Mouse (Mus musculus): ENCODE measurements around the gene Gramd1b.

The Gramd1b gene

DNA sequence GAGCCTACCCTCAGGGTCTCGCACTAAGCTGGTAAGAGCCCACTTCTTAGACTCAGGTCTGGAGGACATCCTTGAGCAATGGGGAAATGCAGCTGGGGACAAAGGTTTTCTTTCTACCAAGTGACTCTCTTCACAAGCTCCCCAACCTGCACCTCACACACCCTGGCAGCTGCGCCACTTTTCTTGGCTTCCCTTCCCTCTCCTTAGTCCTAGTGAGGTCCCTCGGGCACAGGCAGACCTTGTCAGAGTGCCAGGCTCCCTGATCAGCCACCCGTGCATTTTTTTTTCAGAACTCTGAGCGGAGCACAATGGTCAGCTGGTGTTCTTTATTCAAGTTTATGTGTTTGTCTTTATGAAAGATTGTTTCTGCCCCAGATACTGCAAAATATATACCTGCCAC lies 194.5 kb downstream of the Gramd1b start:
- no peak for DNase-seq (ENCODE audit: low read depth, low spot score)

- DNase-seq (ENCODE audit: low read depth, low spot score): no peak
These were observed 196.6 kb downstream of the Gramd1b start for GRCm38 (mm10) chr9:40334617-40335016.

- DNase-seq (ENCODE audit: low read depth, low spot score): peak; percentile 93
These were observed 197.4 kb downstream of the Gramd1b start for GRCm38 (mm10) chr9:40333649-40334396.

- no peak for DNase-seq (ENCODE audit: low read depth, low spot score)
These were observed 198.2 kb downstream of the Gramd1b start for GRCm38 (mm10) chr9:40332731-40333648.

- DNase-seq (ENCODE audit: low read depth, low spot score): peak; percentile 35
These were observed 198.9 kb downstream of the Gramd1b start for GRCm38 (mm10) chr9:40332326-40332725.

- peak; percentile 33 for DNase-seq (ENCODE audit: low read depth, low spot score)
These were observed 199.5 kb downstream of the Gramd1b start for GRCm38 (mm10) chr9:40331411-40332286.

DNA sequence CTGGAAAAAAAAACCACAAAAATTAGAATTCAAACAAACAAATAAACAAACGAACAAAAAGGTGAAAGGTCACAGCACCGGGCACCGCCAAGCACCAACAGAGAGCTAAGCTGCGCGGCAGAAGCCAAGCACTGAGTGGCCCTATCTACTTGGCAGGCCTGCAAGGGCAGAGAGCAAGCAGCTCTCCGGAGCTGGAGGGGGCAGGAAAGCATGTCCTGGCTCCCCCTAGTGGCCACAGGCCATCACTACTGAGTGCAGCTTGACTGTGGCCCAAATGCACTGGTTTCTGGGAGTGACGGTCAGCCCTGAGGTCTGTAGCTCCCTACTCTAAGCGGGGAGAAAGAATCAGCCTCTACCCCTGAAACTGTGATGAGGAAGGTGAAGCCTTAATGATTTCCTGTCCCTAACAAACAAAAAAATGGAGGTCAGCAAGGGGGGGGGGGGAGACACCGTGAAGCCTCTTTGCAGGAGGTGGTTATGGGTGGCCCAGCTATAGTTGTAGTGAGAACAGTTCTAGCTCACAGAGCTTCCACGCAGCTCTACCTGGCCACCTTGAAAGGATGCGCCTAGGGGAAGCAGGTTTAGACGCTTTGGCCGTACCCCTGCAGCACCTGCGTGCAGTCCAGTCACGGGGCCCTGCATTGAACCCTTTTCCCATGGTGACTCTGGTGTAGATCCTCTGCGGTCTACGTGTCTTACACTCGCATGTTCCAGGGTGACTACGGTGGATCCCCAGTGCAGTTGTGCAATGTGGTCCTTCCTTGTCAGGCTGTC lies 200.4 kb downstream of the Gramd1b start:
- DNase-seq (ENCODE audit: low read depth, low spot score): peak; percentile 94

GRCm38 (mm10) chr9:40326260-40326915 lies 204.8 kb downstream of the Gramd1b start:
- DNase-seq (ENCODE audit: low read depth, low spot score): no peak

GRCm38 (mm10) chr9:40324826-40325225 lies 206.4 kb downstream of the Gramd1b start:
- DNase-seq (ENCODE audit: low read depth, low spot score): no peak

DNA sequence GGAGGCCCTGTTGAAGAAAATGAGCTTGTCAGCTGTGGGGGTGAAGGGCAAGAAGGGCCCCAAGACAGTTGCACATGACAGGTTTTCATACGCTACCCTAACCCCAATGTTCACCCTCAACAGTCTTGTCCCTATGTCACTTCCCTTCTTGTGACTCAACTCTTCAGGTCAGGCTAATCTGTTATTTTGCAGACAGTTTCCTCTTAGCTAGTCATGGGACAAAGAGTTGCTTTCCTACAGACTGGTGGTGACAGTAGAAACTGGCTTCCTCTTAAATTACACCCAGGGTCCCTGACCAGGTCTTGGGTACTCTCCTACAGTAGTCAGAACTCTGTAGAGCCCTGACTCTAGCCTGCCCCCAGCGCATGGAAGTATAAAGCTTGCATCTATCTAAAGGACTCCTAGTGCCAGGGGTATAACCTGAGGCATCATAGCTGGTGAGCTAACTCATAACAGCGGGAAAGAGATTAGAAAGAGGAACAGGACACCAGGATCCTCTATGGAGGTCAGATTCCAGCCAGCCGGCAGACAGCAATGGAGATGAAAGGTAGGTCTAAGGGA lies 206.9 kb downstream of the Gramd1b start:
- no peak for DNase-seq (ENCODE audit: low read depth, low spot score)

GRCm38 (mm10) chr9:40323773-40324172 lies 207.4 kb downstream of the Gramd1b start:
- DNase-seq (ENCODE audit: low read depth, low spot score): no peak

- no peak for DNase-seq (ENCODE audit: low read depth, low spot score)
These were observed 208.0 kb downstream of the Gramd1b start for GRCm38 (mm10) chr9:40323171-40323570.

DNA sequence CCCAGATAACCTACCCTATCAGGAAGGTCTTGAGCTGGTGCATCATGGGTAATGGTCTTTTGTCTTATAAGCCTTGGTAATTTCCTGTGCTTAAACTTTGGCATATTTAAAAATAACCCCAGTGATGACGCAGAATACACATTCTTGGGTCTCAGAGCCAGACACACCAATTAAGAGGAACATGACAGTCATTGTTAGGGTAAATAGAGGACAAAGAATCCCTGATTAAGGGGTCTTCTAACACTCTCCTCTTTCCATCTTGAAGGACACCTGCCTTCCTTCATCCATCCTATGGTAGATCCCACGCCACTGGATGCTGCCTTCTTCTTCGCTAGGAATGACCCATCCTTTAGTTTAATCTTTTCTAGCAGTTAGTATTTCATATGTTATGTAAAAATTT lies 208.8 kb downstream of the Gramd1b start:
- DNase-seq (ENCODE audit: low read depth, low spot score): no peak

- no peak for DNase-seq (ENCODE audit: low read depth, low spot score)
These were observed 209.5 kb downstream of the Gramd1b start for GRCm38 (mm10) chr9:40321668-40322003.

GRCm38 (mm10) chr9:40320879-40321667 lies 210.1 kb downstream of the Gramd1b start:
- DNase-seq (ENCODE audit: low read depth, low spot score): no peak

GRCm38 (mm10) chr9:40320405-40320804 lies 210.8 kb downstream of the Gramd1b start:
- no peak for DNase-seq (ENCODE audit: low read depth, low spot score)

DNA sequence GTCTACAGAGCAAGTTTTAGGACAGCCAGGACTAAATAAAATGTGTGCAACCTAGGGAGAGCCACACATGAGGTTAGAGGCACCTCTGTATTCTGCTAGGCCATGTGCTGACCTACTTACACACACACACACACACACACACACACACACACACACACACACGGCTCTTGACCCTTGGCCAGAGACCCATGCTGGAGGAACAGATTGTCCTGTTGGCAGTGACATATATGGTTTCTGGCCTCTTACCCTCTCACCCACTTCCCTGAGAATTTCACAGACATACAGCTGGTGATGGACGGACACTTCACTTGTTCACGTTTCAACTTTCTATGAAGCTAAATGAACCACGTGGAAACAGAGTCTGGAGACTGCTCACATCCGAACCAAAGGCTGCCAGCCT lies 212.4 kb downstream of the Gramd1b start:
- no peak for DNase-seq (ENCODE audit: low read depth, low spot score)

DNA sequence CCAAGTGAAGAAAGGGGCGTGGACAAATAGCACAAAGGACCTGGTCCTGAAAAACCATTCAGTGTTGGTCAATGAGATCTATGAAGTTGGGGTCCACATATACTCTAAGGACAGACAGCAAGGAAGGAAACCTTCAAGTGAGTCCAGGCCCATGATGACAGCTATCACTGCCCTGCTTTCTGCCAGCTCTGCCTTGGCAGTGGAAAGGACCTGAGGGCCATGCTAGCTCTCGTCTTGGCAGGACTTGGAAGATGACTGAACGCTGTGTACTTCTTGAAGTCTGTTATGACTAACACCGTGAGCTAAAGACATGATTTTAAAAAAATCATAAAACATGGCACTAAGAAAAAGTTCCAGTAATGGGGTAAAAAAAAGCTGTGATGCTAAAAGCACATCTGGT lies 213.4 kb downstream of the Gramd1b start:
- DNase-seq (ENCODE audit: low read depth, low spot score): no peak

GRCm38 (mm10) chr9:40316865-40317660 lies 214.1 kb downstream of the Gramd1b start:
- no peak for DNase-seq (ENCODE audit: low read depth, low spot score)
